Mouse (Mus musculus) activated CD4-positive, CD25-positive, alpha-beta regulatory T cell, adult 9 weeks (primary cell): ENCODE measurements around the gene Ly6g5b. TPM values are rescaled to one million over a fixed set of nuclear protein-coding genes. Genes with fewer than 3 reads are reported as not detected.

ENCODE experiments used
- polyA plus RNA-seq: library from polyadenylated mRNA; unstranded; fragments of 100-300 nt; shearing (Covaris generic); gene quantifications from one replicate; pipeline ENCODE4 v1.2.1, GENCODE M21; 2017

The Ly6g5b gene
- polyA plus RNA-seq, 1 experiment from 2014 or later: 3.8 TPM

Other genes with a start within 250 kb of the Ly6g5b start
- gene Zbtb12, start 235.9 kb downstream of the Ly6g5b start, polyA plus RNA-seq: 0.64 TPM
- gene Gm20547, start 233.4 kb downstream of the Ly6g5b start, polyA plus RNA-seq: not detected
- 2.3 TPM for gene C2, start 217.2 kb downstream of the Ly6g5b start, polyA plus RNA-seq
- 38.7 TPM for gene Ehmt2, start 217.0 kb downstream of the Ly6g5b start, polyA plus RNA-seq
- not detected for gene Slc44a4, start 201.0 kb downstream of the Ly6g5b start, polyA plus RNA-seq
- gene Neu1, start 184.2 kb downstream of the Ly6g5b start, polyA plus RNA-seq: 85.9 TPM
- gene Hspa1b, start 156.2 kb downstream of the Ly6g5b start, polyA plus RNA-seq: 54.2 TPM
- gene Gm20481, start 145.5 kb downstream of the Ly6g5b start, polyA plus RNA-seq: 2.7 TPM
- 13.2 TPM for gene Hspa1a, start 143.3 kb downstream of the Ly6g5b start, polyA plus RNA-seq
- gene Hspa1l, start 142.7 kb downstream of the Ly6g5b start, polyA plus RNA-seq: 0.17 TPM
- gene Lsm2, start 133.6 kb downstream of the Ly6g5b start, polyA plus RNA-seq: 55.0 TPM
- 187 TPM for gene Vars, start 114.4 kb downstream of the Ly6g5b start, polyA plus RNA-seq
- gene Vwa7, start 98.8 kb downstream of the Ly6g5b start, polyA plus RNA-seq: 0.33 TPM
- 0.82 TPM for gene Sapcd1, start 87.4 kb downstream of the Ly6g5b start, polyA plus RNA-seq
- gene Msh5, start 68.7 kb downstream of the Ly6g5b start, polyA plus RNA-seq: 1.5 TPM
- 661 TPM for gene Clic1, start 65.5 kb downstream of the Ly6g5b start, polyA plus RNA-seq
- gene Ddah2, start 56.4 kb downstream of the Ly6g5b start, polyA plus RNA-seq: 2.2 TPM
- gene Ly6g6c, start 50.0 kb downstream of the Ly6g5b start, polyA plus RNA-seq: not detected
- gene Mpig6b, start 49.2 kb downstream of the Ly6g5b start, polyA plus RNA-seq: not detected
- gene Ly6g6e, start 38.5 kb downstream of the Ly6g5b start, polyA plus RNA-seq: not detected
- gene Ly6g6d, start 37.4 kb downstream of the Ly6g5b start, polyA plus RNA-seq: not detected
- not detected for gene Ly6g6f, start 29.8 kb downstream of the Ly6g5b start, polyA plus RNA-seq
- gene Abhd16a, start 26.2 kb downstream of the Ly6g5b start, polyA plus RNA-seq: 65.7 TPM
- gene Ly6g5c, start 7.1 kb downstream of the Ly6g5b start, polyA plus RNA-seq: not detected
- gene Gpank1, start 6.0 kb upstream of the Ly6g5b start, polyA plus RNA-seq: 58.5 TPM
- gene Csnk2b, start 6.6 kb upstream of the Ly6g5b start, polyA plus RNA-seq: 341 TPM
- 5.3 TPM for gene D17H6S53E, start 10.9 kb upstream of the Ly6g5b start, polyA plus RNA-seq
- gene Apom, start 16.6 kb upstream of the Ly6g5b start, polyA plus RNA-seq: not detected
- gene Bag6, start 19.8 kb upstream of the Ly6g5b start, polyA plus RNA-seq: 48.8 TPM
- gene Prrc2a, start 49.5 kb upstream of the Ly6g5b start, polyA plus RNA-seq: 28.9 TPM
- gene Aif1, start 60.6 kb upstream of the Ly6g5b start, polyA plus RNA-seq: 4.8 TPM
- 9.6 TPM for gene Lst1, start 73.0 kb upstream of the Ly6g5b start, polyA plus RNA-seq
- 1,484 TPM for gene Ltb, start 79.0 kb upstream of the Ly6g5b start, polyA plus RNA-seq
- 56.7 TPM for gene Tnf, start 86.6 kb upstream of the Ly6g5b start, polyA plus RNA-seq
- gene Lta, start 89.9 kb upstream of the Ly6g5b start, polyA plus RNA-seq: 152 TPM
- 1.6 TPM for gene Gm16181, start 105.4 kb upstream of the Ly6g5b start, polyA plus RNA-seq
- 6.4 TPM for gene Atp6v1g2, start 118.2 kb upstream of the Ly6g5b start, polyA plus RNA-seq
- 16.8 TPM for gene Nfkbil1, start 120.4 kb upstream of the Ly6g5b start, polyA plus RNA-seq
- 296 TPM for gene Ddx39b, start 126.3 kb upstream of the Ly6g5b start, polyA plus RNA-seq
- 6,634 TPM for gene H2-D1, start 147.3 kb upstream of the Ly6g5b start, polyA plus RNA-seq
- 0.20 TPM for gene H2-Q1, start 205.0 kb upstream of the Ly6g5b start, polyA plus RNA-seq
- 21.3 TPM for gene H2-Q2, start 226.8 kb upstream of the Ly6g5b start, polyA plus RNA-seq